Mouse (Mus musculus) T-helper 17 cell (primary cell): ENCODE measurements around the gene Cd4.

Source experiments
- in situ Hi-C, 2 experiments: fragments of 300-600 bp; cut with MboI, MseI; formaldehyde crosslinking; loops; 1 replicate in 1 of 2; 2 replicates in 1 of 2; pipeline ENCODE4 v1.15.1; 2025; ENCODE audit warnings: high pct_unique_total_duplicates in 2 of 2

The Cd4 gene

GRCm38 (mm10) chr6:124887986-124888385 is at the start of gene Cd4:
TSS of gene Cd4 (minus strand) at chr6:124888221.
- in situ Hi-C loops: loop anchor here in 1 of 2 experiments (25.0 kb wide), 1 partner anchor 599 kb away; the partner anchor contains the start of gene Cd9

DNA sequence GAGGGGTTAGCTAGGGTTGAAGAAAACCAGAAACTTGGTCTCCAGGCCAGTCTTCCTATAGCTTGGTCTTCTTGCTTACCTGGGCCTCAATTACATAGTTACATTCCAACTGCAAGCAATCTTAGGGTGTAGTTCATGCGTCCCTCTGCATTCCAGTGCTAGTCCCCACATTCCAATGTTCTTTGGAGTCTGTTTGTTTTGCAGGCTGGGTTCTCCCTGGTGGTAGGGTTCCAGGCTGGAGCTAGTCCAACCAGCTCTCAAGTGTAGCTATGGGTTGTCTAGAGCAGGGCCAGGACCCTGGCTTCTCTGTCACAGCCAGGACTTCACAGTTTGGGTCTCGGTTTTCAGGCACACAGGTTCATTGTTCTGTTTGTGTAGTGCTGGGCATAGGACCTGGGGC is 49.5 kb upstream of the Cd4 start:
- in situ Hi-C loops: loop anchor here in 1 of 2 experiments (5.0 kb wide), 1 partner anchor 80 kb away; the partner anchor contains the start of gene P3h3

DNA sequence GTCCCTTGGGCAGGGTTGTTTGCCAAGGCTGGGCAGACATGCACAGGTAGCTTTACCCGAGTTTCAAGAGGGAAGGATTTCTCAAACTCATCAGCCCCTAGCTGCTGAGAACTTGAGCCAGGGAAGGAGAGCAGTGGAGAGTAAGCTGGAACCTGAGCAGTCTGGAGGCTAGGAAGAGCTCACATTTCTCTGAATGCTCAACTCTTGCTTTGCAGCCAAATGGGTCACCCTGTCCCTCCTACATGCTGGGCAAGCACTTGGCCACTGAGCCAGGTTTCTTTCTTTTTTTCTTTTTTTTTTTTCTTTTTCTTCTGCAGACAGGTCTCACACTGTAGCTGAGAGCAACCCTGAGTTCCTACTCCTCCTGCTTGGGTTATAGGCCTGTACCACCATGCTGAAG is 48.7 kb upstream of the Cd4 start:
- in situ Hi-C loops: loop anchor here in 1 of 2 experiments (5.0 kb wide), 1 partner anchor 79 kb away; the partner anchor contains the start of gene P3h3

DNA sequence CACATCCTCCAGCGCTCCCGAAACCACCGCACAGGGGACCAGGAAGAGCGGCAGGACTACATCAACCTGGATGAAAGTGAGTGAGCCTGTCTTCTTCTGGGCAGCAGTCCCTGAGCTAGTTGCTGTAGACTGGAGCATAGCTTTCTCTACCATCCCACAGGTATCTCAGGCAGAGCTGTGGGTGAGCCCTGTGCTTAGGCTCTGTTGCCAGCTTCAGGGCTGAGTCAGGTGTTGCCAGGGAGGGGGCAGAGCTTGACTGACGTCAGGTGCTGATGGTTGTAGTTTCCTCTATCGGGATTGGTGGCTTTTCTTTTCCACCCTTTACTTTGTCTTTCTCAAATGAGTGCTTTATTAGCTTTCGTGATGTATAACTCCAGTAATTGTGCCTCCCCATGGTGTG is 46.6 kb upstream of the Cd4 start:
- in situ Hi-C loops: loop anchor here in 1 of 2 experiments (5.0 kb wide), 1 partner anchor 77 kb away; the partner anchor contains the start of gene P3h3

- in situ Hi-C loops: no loop called here
Measured at GRCm38 (mm10) chr6:124933127-124933526, 45.1 kb upstream of the Cd4 start.

DNA sequence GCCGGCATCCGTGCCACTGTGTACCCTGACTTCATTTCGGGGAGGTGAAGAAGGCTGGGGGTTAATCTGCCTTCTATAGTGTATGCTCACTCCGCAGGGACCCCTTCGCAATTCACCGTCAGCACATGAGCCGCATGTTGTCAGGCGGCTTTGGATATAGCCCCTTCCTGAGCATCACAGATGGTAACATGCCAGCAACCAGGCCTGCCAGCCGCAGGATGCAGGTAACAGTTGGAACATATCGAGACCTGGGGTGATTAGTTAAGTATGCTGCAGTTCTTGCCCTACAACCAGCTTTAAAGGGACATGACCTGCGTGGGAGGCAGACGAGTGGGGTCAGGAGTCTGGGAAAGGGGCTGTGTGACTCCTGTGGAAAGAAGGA is 44.3 kb upstream of the Cd4 start:
- in situ Hi-C loops: no loop called here

- in situ Hi-C loops: no loop called here
Measured at GRCm38 (mm10) chr6:124931525-124932313, 43.7 kb upstream of the Cd4 start.

DNA sequence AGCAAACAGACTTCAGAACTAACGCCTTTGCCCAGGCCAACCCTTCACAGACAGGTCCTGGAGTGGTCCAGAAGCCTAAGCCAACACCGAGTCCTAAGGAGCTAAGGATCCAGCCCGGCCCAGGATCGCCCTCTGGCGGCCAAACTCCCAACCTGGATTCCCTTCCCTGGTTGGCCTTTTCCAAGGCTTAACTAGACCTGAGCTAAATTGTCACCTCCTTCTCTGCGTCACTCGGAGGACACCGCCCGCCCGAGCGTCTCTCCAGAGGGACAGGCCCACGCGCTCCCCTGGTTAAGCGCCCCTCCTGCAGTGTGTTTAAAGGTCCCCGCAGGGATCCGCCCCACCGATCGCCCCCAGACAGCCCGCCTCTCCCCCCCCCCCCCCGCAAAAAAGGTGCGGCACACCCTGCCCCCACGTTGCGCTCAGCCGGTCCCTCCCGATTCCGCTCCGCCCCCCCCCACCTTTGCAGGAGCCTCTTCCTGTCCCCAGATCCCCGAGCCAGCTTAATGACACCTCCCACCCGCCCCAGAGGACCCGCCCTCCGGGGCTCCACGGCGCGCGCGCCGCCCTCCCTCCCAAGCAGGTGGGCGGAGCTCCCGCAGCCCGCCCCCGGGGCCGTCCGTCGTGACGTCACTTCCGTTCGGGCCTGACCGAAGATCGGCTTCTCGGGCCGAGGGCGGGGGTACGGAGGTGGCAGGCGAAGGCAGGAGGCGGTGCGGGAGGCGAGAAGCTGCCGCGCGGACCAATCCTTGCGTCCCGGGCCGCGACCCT is 42.9 kb upstream of the Cd4 start, which contains the start of gene Mlf2:
Mlf2 (plus strand) TSS at position 633 of the 771 bp plus-strand sequence.
- in situ Hi-C loops: no loop called here

GRCm38 (mm10) chr6:124930231-124930630 is 42.2 kb upstream of the Cd4 start:
- in situ Hi-C loops: no loop called here

DNA sequence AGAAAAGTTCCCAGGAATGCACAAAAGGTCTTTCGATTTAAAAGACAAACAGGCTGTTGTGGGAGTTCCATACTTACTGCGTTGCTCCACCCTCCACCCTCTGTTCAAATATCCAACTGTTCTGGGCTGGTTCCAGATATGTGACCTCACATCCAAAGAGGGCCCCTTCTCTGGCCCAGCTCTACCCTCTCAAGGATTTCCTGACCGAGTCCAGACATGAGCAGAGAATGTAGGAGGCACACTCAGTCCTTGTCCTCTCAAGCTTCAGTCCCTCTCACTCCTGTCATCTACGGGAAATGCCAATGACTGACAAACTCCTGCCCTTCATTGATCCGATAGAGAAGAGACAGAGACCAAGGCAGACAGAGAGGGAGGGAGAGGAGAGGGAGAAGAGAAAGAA is 37.9 kb upstream of the Cd4 start:
- in situ Hi-C loops: no loop called here

DNA sequence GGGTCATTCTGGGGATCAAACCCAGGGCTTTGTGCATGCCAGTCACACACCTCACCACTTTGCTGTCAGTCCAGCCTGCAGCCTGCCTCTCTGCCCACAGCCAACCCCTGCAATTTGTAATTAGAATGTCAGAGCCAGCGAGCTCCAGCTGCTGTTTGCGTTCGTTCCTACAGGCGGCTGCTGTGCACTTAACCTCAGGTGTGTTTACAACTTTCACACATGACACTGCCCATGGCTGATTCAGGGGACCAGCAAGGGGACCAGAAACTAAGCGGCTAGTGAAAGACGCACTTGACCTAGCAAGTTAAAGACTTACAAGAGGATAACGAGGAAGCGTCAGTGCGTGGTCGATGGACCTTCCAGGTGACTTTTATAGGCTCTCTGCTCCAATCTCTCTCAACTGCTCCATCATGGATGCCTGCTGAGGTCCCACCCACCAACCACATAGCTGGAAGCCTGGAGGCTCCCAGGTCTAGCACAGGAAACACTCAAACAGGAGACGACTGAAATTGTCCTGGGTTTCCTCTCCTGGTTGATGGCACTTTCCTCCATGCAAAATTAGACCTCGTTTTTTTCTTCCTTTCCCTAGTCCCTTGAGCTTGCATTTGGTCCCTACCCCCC is 37.3 kb upstream of the Cd4 start:
- in situ Hi-C loops: no loop called here

DNA sequence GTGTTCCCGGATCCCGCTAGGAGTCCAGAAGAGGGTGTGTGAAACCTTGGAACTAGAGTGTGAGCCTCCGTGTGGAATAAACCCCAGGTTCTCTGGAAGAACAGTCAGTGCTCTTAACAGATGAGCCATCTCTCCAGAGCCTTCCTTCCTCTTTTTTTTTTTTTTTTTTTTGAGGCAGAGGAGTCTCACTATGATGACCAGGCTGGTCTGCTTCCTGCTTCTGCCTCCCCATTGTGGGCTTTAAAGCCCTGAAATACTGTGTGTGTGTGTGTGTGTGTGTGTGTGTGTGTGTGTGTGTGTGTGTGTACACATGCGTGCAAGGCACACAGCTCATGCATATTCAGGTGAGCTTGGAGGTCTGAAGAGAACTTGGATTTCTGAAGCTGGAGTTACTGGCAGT is 33.5 kb upstream of the Cd4 start:
- in situ Hi-C loops: no loop called here

DNA sequence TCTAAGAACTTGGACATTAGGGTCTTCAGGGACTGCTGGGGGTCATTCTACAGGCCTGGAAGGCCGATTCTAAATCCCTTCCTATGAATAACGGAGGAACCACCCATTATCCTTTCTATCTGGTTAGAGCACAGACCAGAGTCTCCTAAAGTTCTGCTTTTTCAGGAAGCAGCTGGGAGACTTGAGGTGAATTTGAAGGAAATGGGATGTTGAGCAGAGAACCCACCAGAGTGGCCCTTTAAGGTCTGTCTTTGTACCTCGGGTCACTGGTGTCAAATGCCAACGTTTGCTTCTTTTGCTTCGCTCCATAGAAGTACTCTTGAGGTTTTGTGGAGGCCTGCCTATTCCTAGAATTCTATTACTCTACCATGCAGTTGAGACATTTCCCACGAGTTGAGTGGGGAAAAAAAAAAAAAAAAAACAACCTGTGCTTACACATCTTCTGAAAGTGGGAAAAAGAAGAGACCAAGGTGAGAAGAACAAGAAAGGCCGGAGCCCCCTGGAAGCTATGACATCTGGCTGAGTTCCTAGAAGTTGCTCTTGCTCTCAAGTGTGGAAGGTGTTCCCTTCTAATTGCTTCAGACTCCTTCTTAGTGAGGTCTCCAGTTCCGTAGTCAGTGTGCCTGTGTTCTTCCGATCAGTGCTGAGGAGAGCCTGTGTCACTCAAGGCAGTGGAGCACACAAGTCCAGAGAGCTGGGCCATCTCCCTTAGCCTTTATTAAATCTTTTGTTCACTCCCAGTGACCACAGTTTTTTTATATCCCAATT is 32.5 kb upstream of the Cd4 start:
- in situ Hi-C loops: no loop called here

DNA sequence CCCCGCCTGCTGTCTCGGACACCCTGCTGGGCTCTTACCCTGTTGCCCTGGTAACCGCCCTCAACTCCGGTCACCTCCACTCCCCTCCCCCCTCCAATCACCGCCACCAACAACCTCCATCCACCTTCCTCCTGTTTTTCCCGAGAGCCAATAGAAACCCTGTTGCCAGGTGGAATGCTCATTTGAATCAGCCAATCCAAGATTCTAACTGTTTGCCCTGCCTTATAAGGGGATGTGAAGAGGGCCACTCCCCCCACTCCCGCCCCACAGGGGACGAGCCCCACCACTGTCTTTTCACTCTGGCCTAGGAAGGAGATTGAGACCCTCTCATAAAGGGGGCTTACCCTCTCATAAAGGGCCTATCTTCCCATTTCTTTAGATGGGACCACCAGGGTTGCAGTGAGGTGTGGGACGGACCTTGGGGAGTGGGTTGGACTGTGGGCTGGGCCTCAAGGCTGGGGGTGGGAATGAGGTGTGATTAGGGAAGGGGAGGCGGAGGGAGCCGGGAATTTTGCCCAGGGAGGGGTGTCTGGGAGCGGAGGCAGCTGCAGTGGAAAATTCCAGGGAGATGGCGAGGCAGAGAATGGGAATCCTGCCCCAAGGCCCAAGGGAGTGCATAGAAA is 31.8 kb upstream of the Cd4 start, which contains the start of gene Ptms:
Ptms (minus strand) TSS at position 409 of the 623 bp plus-strand sequence.
- in situ Hi-C loops: no loop called here

DNA sequence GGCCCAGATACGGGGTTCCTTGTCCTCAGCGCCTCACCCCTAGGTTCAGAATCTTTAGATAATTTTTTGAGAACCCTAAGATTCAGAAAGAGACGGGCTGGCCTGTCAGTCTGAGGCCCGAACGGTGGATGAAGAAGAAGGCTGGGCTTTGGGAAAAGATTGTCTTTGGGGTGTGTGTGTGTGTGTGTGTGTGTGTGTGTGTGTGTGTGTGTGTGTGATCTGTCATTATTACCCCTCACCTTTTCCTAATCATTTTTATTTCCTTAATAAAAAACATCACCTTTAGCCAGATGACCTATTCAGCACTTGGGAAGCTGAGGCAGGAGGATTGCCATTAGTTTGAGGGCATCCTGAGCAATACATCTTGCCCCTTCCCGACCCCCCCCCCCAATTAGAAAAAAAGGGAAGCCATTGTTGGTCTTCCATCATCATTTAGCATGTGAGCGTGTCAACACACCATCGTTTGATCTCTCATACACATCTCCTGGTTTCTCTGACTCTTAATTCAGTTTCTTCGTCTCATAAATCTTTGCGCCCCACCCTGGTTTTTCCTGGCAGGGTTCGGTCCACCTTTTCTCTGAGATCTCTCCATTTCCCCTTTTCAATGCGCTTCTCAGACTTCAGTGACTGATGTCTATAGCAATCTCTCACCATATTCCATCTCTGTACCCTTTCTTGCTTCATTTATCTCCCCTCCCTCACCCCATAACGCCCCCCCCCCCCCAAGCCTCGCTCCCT is 31.0 kb upstream of the Cd4 start:
- in situ Hi-C loops: no loop called here

DNA sequence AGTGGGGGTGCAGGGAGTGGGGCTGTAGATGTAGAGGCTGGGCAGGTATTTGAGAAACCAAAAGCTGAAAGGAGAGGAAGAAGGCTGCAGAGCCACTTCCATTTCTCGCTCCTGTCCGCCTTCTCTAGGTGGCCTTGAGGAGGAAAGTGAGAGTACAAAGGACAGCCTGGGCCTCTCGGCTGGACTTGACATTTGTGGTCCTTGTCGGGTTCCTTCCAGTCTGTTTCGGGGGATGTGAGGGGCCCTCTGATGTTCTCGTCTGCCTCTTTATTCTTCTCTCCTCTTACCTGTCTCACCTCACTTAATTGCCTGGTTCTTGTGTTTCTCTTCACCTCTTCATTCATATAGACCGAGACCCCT is 30.3 kb upstream of the Cd4 start:
- in situ Hi-C loops: no loop called here

- in situ Hi-C loops: no loop called here
Measured at GRCm38 (mm10) chr6:124917518-124918330, 29.7 kb upstream of the Cd4 start.

- in situ Hi-C loops: no loop called here
Measured at GRCm38 (mm10) chr6:124916695-124917517, 28.9 kb upstream of the Cd4 start.
